Mouse (Mus musculus) liver, adult 2 months (tissue): ENCODE data around the gene Fgfr4. TPM values are rescaled to one million over a fixed set of nuclear protein-coding genes. Genes with fewer than 3 reads are reported as not detected.

Source experiments
- DNase-seq: peaks from one replicate; pipeline ENCODE4 v3.0.0-alpha.2; 2011; ENCODE audit warnings: low read depth, low spot score; ENCODE audit errors: extremely low read depth
- H3K27ac ChIP-seq: fragments of 200-500 bp; replicated peaks from 2 replicates; pipeline ENCODE4 v1.5.1; 2012; ENCODE audit warnings: low read depth, mild to moderate bottlenecking, control low read depth, inconsistent platforms, low read length; ENCODE audit not compliant: insufficient read depth
- H3K27me3 ChIP-seq: fragments of 200-500 bp; 2 replicates; pipeline ENCODE4 v1.6.1; 2012; ENCODE audit warnings: mild to moderate bottlenecking, moderate library complexity, low read length, inconsistent platforms; ENCODE audit not compliant: control insufficient read depth, insufficient read depth
- H3K36me3 ChIP-seq: fragments of 200-500 bp; 2 replicates; pipeline ENCODE4 v1.6.1; 2012; ENCODE audit warnings: low read length, inconsistent platforms; ENCODE audit not compliant: control insufficient read depth, insufficient read depth
- H3K4me1 ChIP-seq: fragments of 200-500 bp; 2 replicates; pipeline ENCODE4 v1.6.1; 2011; ENCODE audit warnings: low read length; ENCODE audit not compliant: control insufficient read depth, insufficient read depth
- H3K4me3 ChIP-seq: fragments of 200-500 bp; 2 replicates; pipeline ENCODE4 v1.5.1; 2011; ENCODE audit warnings: low read depth, mild to moderate bottlenecking, control low read depth, low read length, moderate library complexity; ENCODE audit not compliant: insufficient read depth
- H3K79me2 ChIP-seq: fragments of 200-500 bp; 2 replicates; pipeline ENCODE4 v1.6.1; 2012; ENCODE audit warnings: inconsistent platforms, mild to moderate bottlenecking, low read length, moderate library complexity; ENCODE audit not compliant: control insufficient read depth, insufficient read depth
- H3K9ac ChIP-seq: fragments of 200-500 bp; 2 replicates; pipeline ENCODE4 v1.6.1; 2012; ENCODE audit warnings: low read depth, mild to moderate bottlenecking, control low read depth, inconsistent platforms, low read length
- CTCF ChIP-seq: fragments of 200-500 bp; IDR thresholded peaks from 2 replicates; pipeline ENCODE4 v1.5.1; 2011; ENCODE audit warnings: low read depth, low read length, control low read depth
- POLR2A ChIP-seq: fragments of 200-500 bp; IDR thresholded peaks from 2 replicates; pipeline ENCODE4 v1.6.1; 2011; ENCODE audit warnings: low read length, control low read depth; ENCODE audit not compliant: insufficient read depth; ENCODE audit errors: extremely low read depth
- WGBS: fragments of 180-500 bp; shearing (Covaris S2); methylation state at CpG from one replicate; pipeline ENCODE4 v1.1.7; 2018; 5-methylcytosine and 5-hydroxymethylcytosine counted together
- polyA plus RNA-seq: library from polyadenylated mRNA; depleted of rRNA; stranded (reverse); fragments of >200 nt; gene quantifications from 2 replicates; pipeline ENCODE4 v1.2.3, GENCODE M21; 2012
- total RNA-seq: library from RNA; depleted of rRNA; stranded (reverse); fragments of >200 nt; gene quantifications from 2 replicates; pipeline ENCODE4 v1.2.3, GENCODE M21; 2014

Gene Fgfr4
- total and polyA plus RNA-seq, 2 experiments: 6.6 to 52.4 TPM

- Histone ChIP-seq H3K4me1 (peaks cover 10% of the 10 kb centered on the region), H3K79me2 (0 out of 2 replicates have a peak, but pooled peaks cover 3% of the 10 kb centered on the region), H3K4me3 (no peak overlapping the region), H3K9ac (no peak overlapping the region), H3K27ac (peak overlapping the region; percentile 88), H3K36me3 (peaks cover 11% of the 10 kb centered on the region), H3K27me3 (no peaks in the 10 kb centered on the region)
- TF ChIP-seq POLR2A (no peak), CTCF (no peak)
- WGBS: 63% methylated on average over 5 of the region's 5 CpGs
- peak; percentile 51 for DNase-seq
Measured at GRCm38 (mm10) chr13:55153951-55154350, 1.5 kb downstream of the Fgfr4 start.

GRCm38 (mm10) chr13:55162365-55162764 lies 9.9 kb downstream of the Fgfr4 start:
- H3K27ac ChIP-seq: no peak overlapping the region
- no peaks in the 10 kb centered on the region; the same call in none of the 2 replicates for H3K4me1 ChIP-seq
- no peaks in the 10 kb centered on the region for H3K27me3 ChIP-seq
- DNase-seq: no peak
- H3K9ac ChIP-seq: no peak overlapping the region
- 65% methylated on average over 7 of the region's 7 CpGs for WGBS
- no peaks in the 10 kb centered on the region for H3K79me2 ChIP-seq
- peaks cover 16% of the 10 kb centered on the region for H3K36me3 ChIP-seq
- TF ChIP-seq CTCF (no peak), POLR2A (no peak)
- H3K4me3 ChIP-seq: no peak overlapping the region

GRCm38 (mm10) chr13:55163553-55163952 lies 11.1 kb downstream of the Fgfr4 start:
- Histone ChIP-seq H3K79me2 (no peaks in the 10 kb centered on the region), H3K9ac (no peak overlapping the region), H3K36me3 (peaks cover 14% of the 10 kb centered on the region), H3K4me3 (no peak overlapping the region), H3K27ac (no peak overlapping the region), H3K27me3 (no peaks in the 10 kb centered on the region), H3K4me1 (no peaks in the 10 kb centered on the region; the same call in none of the 2 replicates)
- peak; percentile 49 for DNase-seq
- WGBS: 31% methylated on average over 5 of the region's 5 CpGs
- no peak for TF ChIP-seq POLR2A
- no peak for TF ChIP-seq CTCF

GRCm38 (mm10) chr13:55165831-55166339 lies 13.4 kb downstream of the Fgfr4 start:
- no peak for TF ChIP-seq POLR2A
- no peak for TF ChIP-seq CTCF
- Histone ChIP-seq H3K4me3 (no peak overlapping the region), H3K27ac (no peak overlapping the region), H3K36me3 (peaks cover 5% of the 10 kb centered on the region; the same call in 1 of the 2 replicates), H3K4me1 (no peaks in the 10 kb centered on the region; the same call in none of the 2 replicates), H3K27me3 (no peaks in the 10 kb centered on the region), H3K9ac (no peak overlapping the region), H3K79me2 (no peaks in the 10 kb centered on the region)
- DNase-seq: no peak
- WGBS: 97% methylated on average over 16 of the region's 16 CpGs

- no peaks in the 10 kb centered on the region for H3K27me3 ChIP-seq
- H3K79me2 ChIP-seq: no peaks in the 10 kb centered on the region
- TF ChIP-seq CTCF (no peak), POLR2A (no peak)
- H3K4me1 ChIP-seq: peaks cover 6% of the 10 kb centered on the region
- WGBS: 94% methylated on average over 32 of the region's 32 CpGs
- no peak overlapping the region for H3K27ac ChIP-seq
- no peak overlapping the region for H3K9ac ChIP-seq
- H3K4me3 ChIP-seq: no peak overlapping the region
- DNase-seq: no peak
- H3K36me3 ChIP-seq: no peaks in the 10 kb centered on the region; the same call in 1 of the 2 replicates
Measured at GRCm38 (mm10) chr13:55166806-55167725, 14.6 kb downstream of the Fgfr4 start.

GRCm38 (mm10) chr13:55167798-55168197 lies 15.4 kb downstream of the Fgfr4 start:
- DNase-seq: no peak
- Histone ChIP-seq H3K4me1 (peaks cover 6% of the 10 kb centered on the region), H3K36me3 (no peaks in the 10 kb centered on the region; the same call in 1 of the 2 replicates), H3K27ac (no peak overlapping the region), H3K4me3 (no peak overlapping the region), H3K27me3 (no peaks in the 10 kb centered on the region), H3K79me2 (no peaks in the 10 kb centered on the region), H3K9ac (no peak overlapping the region)
- whole genome bisulfite sequencing: 82% methylated on average over 11 of the region's 11 CpGs
- TF ChIP-seq POLR2A (no peak), CTCF (no peak)
